Mouse (Mus musculus) liver, embryonic 14.5 days (tissue): Measurements from ENCODE around the gene Cd1d1.

Source experiments
- CTCF ChIP-seq: IDR thresholded peaks from 2 replicates; pipeline ENCODE4 v1.5.1; 2016; ENCODE audit warnings: antibody characterized with exemption, low read depth, control low read depth
- EP300 ChIP-seq: IDR thresholded peaks from 2 replicates; pipeline ENCODE4 v1.6.1; 2016; ENCODE audit warnings: antibody characterized with exemption, low read depth

GRCm38 (mm10) chr3:86995381-86995780 lies 3.9 kb downstream of the Cd1d1 start:
- TF ChIP-seq EP300 (no peak), CTCF (no peak)
